Mouse (Mus musculus): ENCODE measurements around the gene Dync1li1.

DNA sequence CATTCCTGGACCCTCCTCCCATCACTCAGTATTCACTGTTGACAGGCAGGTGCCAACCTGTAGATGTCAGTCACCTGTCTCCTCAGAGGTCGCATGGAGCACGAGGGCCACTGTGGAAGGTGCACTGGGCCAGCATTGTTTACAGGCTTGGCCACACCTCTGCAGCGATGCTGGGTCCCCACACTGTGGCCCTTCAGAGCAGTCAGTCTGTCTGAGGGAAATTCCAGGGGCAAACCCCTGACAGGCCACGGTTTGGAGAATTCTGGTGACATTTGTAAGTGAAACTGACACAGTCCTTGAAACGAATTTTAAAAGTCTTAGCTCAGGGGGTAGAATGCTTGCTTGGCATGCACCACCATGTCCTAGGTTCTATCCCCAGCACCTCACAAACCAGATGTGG is 71.8 kb downstream of the Dync1li1 start:
- no peak for TF ChIP-seq TAL1 (IDR thresholded peaks at IDR 0.05; ENCODE audit: low read length)
- TF ChIP-seq GATA1 (IDR thresholded peaks at IDR 0.05; ENCODE audit: low read length): no peak

All from erythroblast, embryonic 14.5 days (primary cell).